Comparison of ENCODE assay signal across 20 mouse cellular contexts in the genomic region with DNA sequence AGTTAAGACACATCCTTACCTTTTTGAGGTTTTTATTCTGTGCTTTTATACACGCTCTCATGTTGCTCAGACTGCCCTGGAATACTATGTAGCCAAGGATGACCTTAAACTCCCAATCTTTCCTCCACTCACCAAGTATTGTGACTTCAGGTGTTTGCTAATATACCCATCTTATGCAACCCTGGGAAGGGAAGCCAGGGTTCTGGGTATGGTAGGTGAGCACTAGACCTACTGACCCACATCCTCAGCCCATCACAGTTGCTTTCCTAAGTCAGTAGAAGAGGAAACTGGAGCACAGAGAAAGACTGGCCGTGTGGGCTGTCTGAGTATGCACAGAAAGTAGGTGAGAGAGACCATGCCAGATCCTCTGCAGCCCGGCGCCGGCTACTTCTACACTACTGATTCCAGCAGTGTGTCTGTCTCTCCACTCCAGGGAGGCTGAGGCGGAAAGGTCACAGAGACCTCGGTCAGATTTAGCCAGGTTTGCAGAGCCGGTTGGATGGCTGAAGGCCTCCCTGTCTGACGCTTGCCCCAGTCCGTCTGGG. TPM values are rescaled to one million over a fixed set of nuclear protein-coding genes. Genes with fewer than 3 reads are reported as not detected.
DNase-seq lines count a peak whose midpoint lies in the region; ATAC-seq and TF ChIP-seq lines count a peak whose summit lies in the region.
"Had no signal": no experiment of that assay in that cellular context is flagged by ENCODE, and none has a peak within 500 bp of the region (broad histone marks: within the 10 kb centered on the region; RNA-seq: fewer than 3 reads in every experiment).

No protein-coding gene starts in this region.

- TF ChIP-seq EP300 in lung, postnatal 0 days (IDR thresholded peaks at IDR 0.05): no peak
- TF ChIP-seq EP300 in CH12.LX (IDR thresholded peaks at IDR 0.05; ENCODE audit: low read length): no peak

- H3K27ac ChIP-seq in lung, postnatal 0 days (ENCODE audit: low read length): 0 out of 2 replicates have a peak overlapping the region, but pooled peaks have one; percentile 14
- peak overlapping the region; percentile 56; the same call in 1 of the 2 replicates for H3K27ac ChIP-seq in CH12.LX (ENCODE audit: insufficient read depth, low read depth)
- no peak overlapping the region for H3K27ac ChIP-seq in forebrain, embryonic 14.5 days (ENCODE audit: low read depth, low read length)
- H3K27ac ChIP-seq: hindbrain, embryonic 12.5 days; hindbrain, embryonic 15.5 days had no signal

- H3K4me3 ChIP-seq in lung, postnatal 0 days (ENCODE audit: low read depth, low read length): no peak overlapping the region
- H3K4me3 ChIP-seq in CH12.LX (replicated peaks in 1 of 3; ENCODE audit: low read depth in 2 of 3, low read length in 2 of 3, poor library complexity in 1 of 3): no peak overlapping the region
- H3K4me3 ChIP-seq in forebrain, embryonic 14.5 days (ENCODE audit: low read depth, low read length): no peak overlapping the region
- H3K4me3 ChIP-seq: hindbrain, embryonic 12.5 days; hindbrain, embryonic 15.5 days had no signal

- no peak for TF ChIP-seq POLR2A in CH12.LX (IDR thresholded peaks at IDR 0.05; ENCODE audit: low read depth, low read length)

- no peak for TF ChIP-seq CTCF in lung, postnatal 0 days (IDR thresholded peaks at IDR 0.05)
- TF ChIP-seq CTCF in CH12.LX (conservative IDR thresholded peaks at IDR 0.05 in 1 of 2, IDR thresholded peaks at IDR 0.05 in 1 of 2; ENCODE audit: low read depth in 2 of 2, low read length in 2 of 2): no peak

- ATAC-seq in frontal cortex, adult (ENCODE audit: low TSS enrichment): peak; percentile 85; the same call in 1 of the 2 replicates
- ATAC-seq in lung, postnatal 0 days: no peak
- ATAC-seq in erythroblast, adult 5-6 weeks (replicated peaks; ENCODE audit: low FRiP score, poor library complexity, severe bottlenecking): no peak
- no peak for ATAC-seq in forebrain, embryonic 14.5 days
- ATAC-seq: forebrain, embryonic 16.5 days; intestine, postnatal 0 days had no signal

- no peak for DNase-seq in frontal cortex, postnatal 10 days (ENCODE audit: low spot score in 2 of 2)
- no peak for DNase-seq in lung, postnatal 0 days (ENCODE audit: low spot score)
- DNase-seq in lung, postnatal 14 days: no peak
- DNase-seq in CH12.LX (ENCODE audit: extremely low read depth): no peak
- peak; percentile 15 for DNase-seq in ES-CJ7 (ENCODE audit: low read depth, low spot score)
- no peak for DNase-seq in forebrain, embryonic 14.5 days (ENCODE audit: low spot score)
- DNase-seq: adrenal gland, adult 2 months; adrenal gland, postnatal 14 days; cerebellum, adult 18-20 months; cerebellum, adult 9-10 months; cerebellum, postnatal 14 days; gastrocnemius, postnatal 10 days; heart, adult 11 months had no signal

- H3K9me3 ChIP-seq in lung, postnatal 0 days (ENCODE audit: low read length): no peaks in the 10 kb centered on the region
- no peaks in the 10 kb centered on the region for H3K9me3 ChIP-seq in CH12.LX (replicated peaks; ENCODE audit: low read length)
- no peaks in the 10 kb centered on the region for H3K9me3 ChIP-seq in forebrain, embryonic 14.5 days (replicated peaks; ENCODE audit: control insufficient read depth, low read length)
- H3K9me3 ChIP-seq: hindbrain, embryonic 12.5 days; hindbrain, embryonic 15.5 days had no signal

- no peak overlapping the region for H3K9ac ChIP-seq in lung, postnatal 0 days (replicated peaks; ENCODE audit: low read depth)
- H3K9ac ChIP-seq in CH12.LX (ENCODE audit: insufficient read depth, low read depth): no peak overlapping the region
- H3K9ac ChIP-seq in forebrain, embryonic 14.5 days (ENCODE audit: low read length): no peak overlapping the region
- H3K9ac ChIP-seq: hindbrain, embryonic 12.5 days; hindbrain, embryonic 15.5 days had no signal

- H3K4me1 ChIP-seq in lung, postnatal 0 days (ENCODE audit: insufficient read depth, low read depth, low read length): peaks cover 25% of the 10 kb centered on the region; the same call in 1 of the 2 replicates
- peaks cover 51 to 94% of the 10 kb centered on the region in 2 experiments for H3K4me1 ChIP-seq in CH12.LX (ENCODE audit: control insufficient read depth in 1 of 2, insufficient read depth in 2 of 2)
- 0 out of 2 replicates have a peak, but pooled peaks cover 2% of the 10 kb centered on the region for H3K4me1 ChIP-seq in forebrain, embryonic 14.5 days (ENCODE audit: control insufficient read depth, insufficient read depth, low read length)
- H3K4me1 ChIP-seq: hindbrain, embryonic 12.5 days; hindbrain, embryonic 15.5 days had no signal

- H3K4me2 ChIP-seq in lung, postnatal 0 days (replicated peaks; ENCODE audit: low read depth, low read length): no peak overlapping the region
- no peak overlapping the region for H3K4me2 ChIP-seq in CH12.LX (ENCODE audit: insufficient read depth, low read depth, poor library complexity, severe bottlenecking)
- no peak overlapping the region for H3K4me2 ChIP-seq in forebrain, embryonic 14.5 days (ENCODE audit: low read length)
- H3K4me2 ChIP-seq: heart, embryonic 11.5 days; hindbrain, embryonic 12.5 days; hindbrain, embryonic 15.5 days had no signal

- no peaks in the 10 kb centered on the region for H3K36me3 ChIP-seq in lung, postnatal 0 days (ENCODE audit: insufficient read depth, low read length)
- peaks cover 0 to 61% of the 10 kb centered on the region in 2 experiments for H3K36me3 ChIP-seq in CH12.LX (replicated peaks in 1 of 2; ENCODE audit: control insufficient read depth in 1 of 2, insufficient read depth in 1 of 2, low read length in 1 of 2)
- H3K36me3 ChIP-seq in forebrain, embryonic 14.5 days (ENCODE audit: control insufficient read depth, insufficient read depth, low read length): no peaks in the 10 kb centered on the region
- H3K36me3 ChIP-seq: hindbrain, embryonic 12.5 days; hindbrain, embryonic 15.5 days had no signal

- H3K27me3 ChIP-seq in lung, postnatal 0 days (replicated peaks; ENCODE audit: insufficient read depth, low read length): no peaks in the 10 kb centered on the region
- H3K27me3 ChIP-seq in CH12.LX (replicated peaks): no peaks in the 10 kb centered on the region
- no peaks in the 10 kb centered on the region for H3K27me3 ChIP-seq in forebrain, embryonic 14.5 days (replicated peaks; ENCODE audit: control insufficient read depth, insufficient read depth, low read length)
- H3K27me3 ChIP-seq: hindbrain, embryonic 12.5 days; hindbrain, embryonic 15.5 days had no signal

- in situ Hi-C loops in CH12.LX (cut with MboI; ENCODE audit: low pct_ligation_motif_present, low pct_unique_long_range_greater_than_20kb, low sequenced_read_pairs): no loop called here

- dilution Hi-C loops in CH12.LX (cut with MboI; ENCODE audit: extremely low pct_ligation_motif_present, extremely low pct_unique_long_range_greater_than_20kb, low sequenced_read_pairs): no loop called here

- TF ChIP-seq RAD21 in CH12.LX (IDR thresholded peaks at IDR 0.05; ENCODE audit: low read depth, low read length): no peak

- WGBS in lung, postnatal 0 days: 83% methylated on average over 10 of the region's 10 CpGs
- 89% methylated on average over 10 of the region's 10 CpGs for WGBS in forebrain, embryonic 14.5 days

- peaks cover 62% of the 10 kb centered on the region for H3K79me2 ChIP-seq in CH12.LX (replicated peaks; ENCODE audit: control insufficient read depth, extremely low read depth, insufficient read depth, poor library complexity, severe bottlenecking)

TF ChIP-seq in CH12.LX, 34 proteins besides CTCF, POLR2A, EP300 and RAD21:
- TF ChIP-seq UBTF (IDR thresholded peaks at IDR 0.05; ENCODE audit: low read depth, low read length) (no peak), KAT2A (IDR thresholded peaks at IDR 0.05; ENCODE audit: insufficient replicate concordance, low read length) (no peak), ZKSCAN1 (IDR thresholded peaks at IDR 0.05; ENCODE audit: borderline replicate concordance, low read depth, low read length) (no peak), MAX (IDR thresholded peaks at IDR 0.05; ENCODE audit: low read length) (no peak), JUN (IDR thresholded peaks at IDR 0.05; ENCODE audit: insufficient read depth, low read depth, low read length) (no peak), BHLHE40 (IDR thresholded peaks at IDR 0.05; ENCODE audit: low read depth, low read length) (no peak), MYC (IDR thresholded peaks at IDR 0.05; ENCODE audit: low read depth, low read length) (no peak), JUND (conservative IDR thresholded peaks at IDR 0.05; ENCODE audit: low read depth, low read length) (no peak), PAX5 (IDR thresholded peaks at IDR 0.05; ENCODE audit: low read length) (no peak), HCFC1 (IDR thresholded peaks at IDR 0.05; ENCODE audit: low read depth, low read length) (no peak), CHD1 (IDR thresholded peaks at IDR 0.05; ENCODE audit: low read depth, low read length) (no peak), NRF1 (IDR thresholded peaks at IDR 0.05; ENCODE audit: low read depth, low read length) (no peak), CHD2 (IDR thresholded peaks at IDR 0.05; ENCODE audit: low read length) (no peak), USF2 (conservative IDR thresholded peaks at IDR 0.05; ENCODE audit: low read depth, low read length) (no peak), ZC3H11A (IDR thresholded peaks at IDR 0.05; ENCODE audit: low read depth, low read length) (no peak), MAFK (IDR thresholded peaks at IDR 0.05; ENCODE audit: insufficient replicate concordance, low read length) (no peak)

RNA-seq across cellular contexts. Expression of a gene that starts 44.4 kb away (rescaled TPM):
- polyA plus RNA-seq in lung, postnatal 0 days (2015; fragmentation: Nextera tagmentation; extraction: Ambion mirVana): 36.0 and 43.0 TPM in 2 replicates
- 97.6 and 98.7 TPM in 2 replicates for total RNA-seq in CH12.LX (2012; rRNA removed)
- total RNA-seq in CH12.LX (2014; rRNA removed): 82.3 and 88.5 TPM in 2 replicates
- 186 and 188 TPM in 2 replicates for polyA plus RNA-seq in CH12.LX (2012; ENCODE audit: insufficient read length, low read depth)
- total RNA-seq in erythroblast, adult 5-6 weeks (2015; ENCODE audit: low replicate concordance): not detected in 2 replicates
- total RNA-seq in erythroblast, adult 5-6 weeks (2017; ENCODE audit: low replicate concordance): not detected in 2 replicates
- 4.1 and 6.0 TPM in 2 replicates for polyA plus RNA-seq in forebrain, embryonic 14.5 days (2014; fragmentation: Nextera tagmentation; extraction: Ambion mirVana)
